Mouse (Mus musculus): ENCODE measurements at regions not wholly inside any gene's neighbourhood (a gene's known extent, or its start where the extent isn't known, plus 50 kb on each side); places are given as distances from the start of the nearest gene placed in this dataset.
"Not testable (repeated sequence)": the region's sequence is repeated elsewhere in the genome, so short reads cannot be mapped to it uniquely, and the experiment has no call there.

- peak; percentile 93 for DNase-seq
These were observed 69.2 kb downstream of the Gm33543 start for GRCm38 (mm10) chr10:95773425-95773980.

DNA sequence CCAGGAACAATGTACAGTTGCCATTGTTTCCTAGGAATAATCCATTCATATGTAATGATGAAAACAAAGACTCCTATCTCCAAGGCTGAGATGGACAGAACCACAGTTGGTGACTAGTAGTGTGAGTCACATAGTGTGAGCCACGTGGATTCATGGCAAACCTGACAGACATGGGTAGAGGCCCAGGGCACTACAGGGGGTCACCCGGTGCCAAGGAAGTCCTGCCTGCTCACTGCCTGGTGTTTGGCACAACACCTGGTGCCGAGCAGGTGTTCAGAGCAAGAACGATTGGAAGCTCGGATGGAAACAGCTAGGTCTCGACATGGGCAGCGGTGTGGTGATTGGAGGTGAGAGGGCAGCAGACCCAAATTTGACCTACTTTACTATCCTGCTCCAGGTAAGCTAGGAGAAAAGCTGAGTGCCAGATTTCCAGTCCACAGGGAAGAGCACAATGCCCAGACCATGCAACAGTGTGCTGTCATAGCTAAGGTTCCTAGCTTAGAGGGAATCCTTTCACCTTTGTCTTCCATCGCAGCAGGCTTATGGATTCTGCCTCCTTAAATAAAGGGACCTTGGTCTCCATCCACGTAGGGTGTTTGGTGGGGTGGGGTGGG, 69.8 kb downstream of the Gm33543 start:
- DNase-seq, result no peak

DNA sequence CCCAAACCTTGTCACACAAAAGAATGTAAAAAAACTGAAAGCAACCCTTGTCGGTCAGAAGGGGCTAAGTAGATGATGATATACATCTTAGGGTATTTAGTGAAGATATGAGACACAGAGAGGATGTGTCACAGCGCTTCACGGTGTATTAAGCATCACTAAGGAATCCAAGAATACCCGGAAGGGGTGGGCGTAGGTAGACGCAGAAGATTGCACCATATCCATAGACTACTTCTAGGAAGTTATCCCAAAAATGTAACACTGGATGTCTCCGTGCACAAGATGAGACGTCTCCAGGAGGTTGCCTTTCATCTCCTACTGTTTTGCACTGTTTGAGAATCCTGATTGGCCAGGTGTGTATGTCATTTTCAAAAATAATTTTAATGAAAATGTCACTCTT, 73.8 kb downstream of the Gm33543 start:
- DNase-seq, result no peak

DNA sequence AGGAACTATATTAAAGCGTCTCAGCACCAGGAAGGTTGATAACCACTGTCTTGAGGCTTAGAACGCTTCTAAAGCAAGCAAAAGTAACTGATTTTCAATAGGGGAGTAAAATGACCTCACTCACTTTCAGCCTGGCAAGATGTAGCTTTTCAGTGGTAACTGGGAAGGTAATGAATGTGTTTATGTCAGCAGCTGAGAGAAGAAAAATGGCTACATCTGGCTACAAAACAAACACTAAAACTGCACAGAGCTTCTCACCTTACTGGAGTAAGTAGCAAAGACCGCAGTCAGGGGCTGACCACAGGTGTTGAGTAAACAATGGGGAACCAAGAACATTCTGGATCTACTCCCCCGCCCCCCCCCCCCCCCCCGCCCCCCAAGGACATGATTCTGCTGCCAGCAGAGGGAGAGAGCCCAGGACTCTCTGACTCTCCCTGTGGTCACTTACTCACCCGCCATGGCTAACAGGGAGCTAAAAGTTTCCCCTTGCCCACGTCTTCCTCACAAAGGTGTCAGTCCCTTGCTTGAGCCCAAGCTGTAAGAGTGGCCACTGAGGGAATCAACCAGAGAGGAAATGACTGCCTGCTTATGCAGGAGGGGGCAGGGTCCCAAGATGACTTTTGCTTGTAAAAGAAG, 75.1 kb downstream of the Gm33543 start:
- DNase-seq, result no peak

DNA sequence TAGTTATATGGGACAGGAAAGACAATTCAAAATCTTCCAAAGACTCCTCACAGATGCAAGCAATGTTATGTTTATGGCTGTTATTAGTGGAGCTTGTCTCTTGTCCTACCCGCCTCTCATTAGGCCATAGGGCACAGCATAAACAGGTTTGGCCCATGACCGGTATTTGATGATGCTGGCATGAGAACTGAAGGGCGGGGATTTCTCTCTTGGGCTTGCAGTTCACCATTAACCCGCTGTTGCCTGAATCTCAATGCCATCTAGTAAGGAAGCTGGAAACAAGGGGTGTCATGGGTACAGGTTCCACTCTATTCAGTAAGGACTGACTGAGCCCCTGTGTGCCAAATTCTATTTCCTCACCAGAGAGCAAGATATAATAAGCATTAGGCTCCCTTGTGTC, 78.6 kb downstream of the Gm33543 start:
- peak; percentile 85 for DNase-seq

GRCm38 (mm10) chr10:95762632-95763031, 80.1 kb downstream of the Gm33543 start:
- DNase-seq, result peak; percentile 67

DNA sequence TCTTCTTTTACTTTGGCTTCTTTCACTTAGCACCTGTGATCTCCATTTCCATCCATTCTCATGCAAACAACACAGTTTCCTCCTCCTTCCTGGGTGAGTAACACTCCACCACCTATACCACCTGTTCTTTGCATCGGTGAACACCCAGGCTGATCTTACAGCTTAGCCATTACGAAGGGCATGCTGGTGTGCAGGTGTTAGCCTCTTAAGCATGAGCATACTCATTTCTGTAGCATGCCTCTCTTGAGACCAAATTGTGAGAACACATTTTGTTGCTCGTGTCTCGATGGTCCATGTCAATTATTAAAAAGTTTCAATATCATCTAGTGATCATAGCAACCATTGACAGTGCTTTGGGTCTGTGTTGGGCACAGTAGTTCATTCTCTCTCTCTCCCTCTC, 80.8 kb downstream of the Gm33543 start:
- DNase-seq, result no peak

- DNase-seq, result no peak
These were observed 82.4 kb downstream of the Gm33543 start for GRCm38 (mm10) chr10:95760121-95760870.

DNA sequence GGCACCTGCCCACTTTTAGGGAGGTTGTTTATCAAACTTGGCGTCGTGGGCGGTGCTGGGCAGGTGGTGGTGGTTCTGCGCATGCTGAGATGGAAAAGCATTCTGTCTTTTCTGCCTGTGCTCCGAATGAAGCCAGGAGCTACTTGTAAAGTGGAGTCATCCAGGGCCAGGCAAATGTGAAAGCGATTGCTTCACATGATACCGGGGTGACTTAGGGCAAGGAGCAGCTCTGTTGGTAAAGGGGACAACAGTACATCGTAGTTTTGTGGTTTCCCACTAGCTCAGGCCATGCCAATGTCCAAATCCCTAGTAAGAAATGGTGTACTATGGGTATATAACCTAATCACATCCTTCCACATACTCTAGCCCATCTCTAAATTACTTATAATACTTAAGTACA, 84.5 kb downstream of the Gm33543 start:
- DNase-seq, result no peak

DNA sequence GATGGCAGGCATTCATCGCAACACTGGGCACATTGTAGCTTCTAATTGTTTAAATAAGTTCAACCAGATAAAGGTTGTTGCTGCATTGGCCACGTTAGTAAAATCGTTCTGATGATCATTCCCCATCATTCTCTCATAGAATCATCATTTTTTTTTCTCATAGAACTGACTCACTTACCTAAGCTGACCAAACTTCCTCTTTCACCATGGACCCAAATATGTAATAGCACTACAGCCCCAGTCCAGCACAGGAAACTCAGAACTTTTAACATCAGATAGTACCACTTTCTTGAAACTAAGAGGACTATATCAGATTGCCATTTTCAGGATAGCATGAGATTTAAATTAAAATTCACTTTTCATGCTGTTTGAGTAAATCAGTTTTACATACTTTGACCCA, 82.2 kb upstream of the Anapc15-ps start:
- DNase-seq, result no peak

- DNase-seq, result no peak
These were observed 80.2 kb upstream of the Anapc15-ps start for GRCm38 (mm10) chr10:95753396-95753905.

DNA sequence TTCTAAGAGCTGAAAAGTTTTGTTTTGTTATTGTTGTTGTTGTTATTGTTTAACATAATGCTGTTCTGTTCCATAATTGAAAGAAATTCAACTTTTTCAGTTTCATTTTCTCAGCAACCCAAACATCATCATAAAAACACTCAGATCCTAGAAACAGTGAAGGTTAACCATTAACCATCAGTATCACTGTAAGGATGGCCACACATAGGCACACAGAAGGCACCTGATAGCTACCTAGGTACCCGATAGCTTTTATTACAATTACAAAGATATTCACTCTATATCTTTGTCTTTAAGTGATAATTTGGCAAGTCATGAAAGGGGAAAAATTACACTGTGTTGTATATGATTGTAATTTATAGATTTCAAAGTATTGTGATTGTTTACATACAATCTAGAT, 75.1 kb upstream of the Anapc15-ps start:
- no peak for DNase-seq

- DNase-seq, result no peak
These were observed 74.7 kb upstream of the Anapc15-ps start for GRCm38 (mm10) chr10:95747939-95748338.

DNA sequence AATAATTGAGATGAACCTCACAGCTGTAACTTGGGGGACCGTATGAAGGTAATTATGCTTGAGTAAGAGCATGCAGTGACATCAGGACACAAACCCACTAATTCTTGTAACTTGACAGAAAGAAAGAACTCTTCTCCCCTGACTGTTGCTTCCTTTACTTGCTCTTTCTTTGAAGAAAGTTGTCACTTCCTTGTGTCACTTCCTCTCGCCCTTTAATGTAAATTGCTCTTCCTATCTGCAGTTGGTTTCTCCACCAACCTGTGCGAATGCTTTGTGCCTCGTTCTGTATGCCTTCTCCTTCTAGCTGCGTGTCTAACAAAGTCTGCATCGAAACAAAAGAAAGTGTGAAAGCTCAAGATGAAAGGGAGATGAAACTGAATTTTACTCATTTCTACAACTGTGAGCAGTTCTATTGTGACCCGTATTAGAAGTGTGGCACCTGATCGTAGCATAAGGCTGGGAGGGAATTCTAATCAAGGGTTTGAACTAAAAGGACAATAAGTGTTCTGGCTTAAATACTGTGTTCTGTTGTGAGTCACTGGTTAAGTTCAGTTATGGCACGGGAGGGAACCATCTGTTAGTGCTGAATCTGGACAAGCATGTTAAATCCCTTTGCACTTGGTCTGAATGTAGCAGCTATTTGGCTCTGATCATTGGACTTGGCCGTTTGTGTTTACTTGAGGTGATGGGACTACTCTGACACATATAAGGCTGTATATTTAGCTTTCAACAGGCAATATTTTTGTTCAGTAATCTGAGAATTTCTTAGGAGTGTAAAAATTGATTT, 72.8 kb upstream of the Anapc15-ps start:
- no peak for DNase-seq

- no peak for DNase-seq
These were observed 72.0 kb upstream of the Anapc15-ps start for GRCm38 (mm10) chr10:95745254-95745653.

- DNase-seq, result no peak
These were observed 70.4 kb upstream of the Anapc15-ps start for GRCm38 (mm10) chr10:95743627-95744026.

DNA sequence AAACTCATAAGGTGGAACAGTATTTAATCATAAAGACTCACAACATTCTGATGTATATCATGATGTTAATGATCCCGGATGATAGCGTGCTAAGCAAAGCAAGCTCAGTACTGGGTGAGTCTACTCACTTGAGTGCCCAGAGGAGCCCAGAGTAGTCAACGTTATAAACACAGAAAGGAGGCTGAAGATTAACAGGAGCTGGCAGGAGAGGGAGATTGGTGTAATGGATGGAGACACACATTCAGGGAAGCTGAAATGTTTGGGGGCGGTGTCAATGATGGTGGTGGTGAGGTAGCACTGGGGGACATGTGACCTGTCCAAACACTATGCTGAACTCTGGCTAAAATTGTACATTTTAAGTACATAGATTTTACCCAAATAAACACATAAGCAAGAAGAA, 66.2 kb upstream of the Anapc15-ps start:
- peak; percentile 58 for DNase-seq

GRCm38 (mm10) chr10:95736743-95737142, 63.5 kb upstream of the Anapc15-ps start:
- not testable (repeated sequence) for DNase-seq

GRCm38 (mm10) chr10:95731001-95731400, 57.8 kb upstream of the Anapc15-ps start:
- no peak for DNase-seq

DNA sequence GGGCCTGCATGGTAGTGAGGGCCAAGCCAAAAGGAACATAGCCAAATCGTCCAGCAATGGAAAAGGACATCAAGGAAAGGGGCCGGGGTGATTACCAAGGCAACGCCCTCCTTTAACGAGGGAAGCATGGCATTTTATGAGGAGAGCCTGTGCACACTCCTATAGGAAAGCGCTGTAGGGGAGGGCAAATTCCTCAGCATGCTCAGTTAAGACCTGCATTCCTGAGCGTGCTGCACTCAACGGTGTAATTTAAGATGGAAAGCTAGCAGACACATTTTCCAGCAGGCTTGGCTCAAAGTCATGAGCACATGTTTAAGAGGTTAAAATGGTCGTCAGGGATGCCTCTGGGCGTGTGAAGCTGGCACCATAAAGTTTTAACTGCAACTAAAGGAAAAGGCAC, 56.6 kb upstream of the Anapc15-ps start:
- DNase-seq, result peak; percentile 77

- peak; percentile 95 for DNase-seq
These were observed 52.7 kb upstream of the Anapc15-ps start for GRCm38 (mm10) chr10:95725910-95726309.

GRCm38 (mm10) chr10:95725349-95725748, 52.1 kb upstream of the Anapc15-ps start:
- no peak for DNase-seq
